Mouse (Mus musculus) CH12.LX (cell line): ENCODE measurements around the gene Zfp93.

Source experiments
- BHLHE40 ChIP-seq: IDR thresholded peaks from 2 replicates; pipeline ENCODE4 v1.6.1; 2011; ENCODE audit warnings: mild to moderate bottlenecking, low read depth, low read length, improper control_type of control experiment
- CTCF ChIP-seq, 2 experiments: IDR thresholded peaks in 1 of 2; conservative IDR thresholded peaks in 1 of 2; 2 replicates each; pipeline ENCODE4 v1.5.1; 2011 to 2012; ENCODE audit warnings: low read depth in 2 of 2, low read length in 2 of 2, improper control_type of control experiment in 1 of 2, inconsistent platforms in 1 of 2, mild to moderate bottlenecking in 1 of 2, moderate library complexity in 1 of 2
- E2F4 ChIP-seq: IDR thresholded peaks from 2 replicates; pipeline ENCODE4 v1.6.1; 2011; ENCODE audit warnings: low read depth, low read length, improper control_type of control experiment; ENCODE audit not compliant: insufficient replicate concordance
- EP300 ChIP-seq: IDR thresholded peaks from 2 replicates; pipeline ENCODE4 v1.6.1; 2011; ENCODE audit warnings: low read length, improper control_type of control experiment
- HCFC1 ChIP-seq: IDR thresholded peaks from 2 replicates; pipeline ENCODE4 v1.6.1; 2012; ENCODE audit warnings: low read depth, mild to moderate bottlenecking, inconsistent platforms, low read length, improper control_type of control experiment
- KAT2A ChIP-seq: IDR thresholded peaks from 2 replicates; pipeline ENCODE4 v1.6.1; 2012; ENCODE audit warnings: low read length, improper control_type of control experiment, inconsistent platforms; ENCODE audit not compliant: insufficient replicate concordance
- MAFK ChIP-seq: IDR thresholded peaks from 2 replicates; pipeline ENCODE4 v1.6.1; 2011; ENCODE audit warnings: low read length, improper control_type of control experiment; ENCODE audit not compliant: insufficient replicate concordance
- MAX ChIP-seq: IDR thresholded peaks from 2 replicates; pipeline ENCODE4 v1.6.1; 2011; ENCODE audit warnings: low read length, improper control_type of control experiment
- POLR2A ChIP-seq: IDR thresholded peaks from 2 replicates; pipeline ENCODE4 v1.6.1; 2011; ENCODE audit warnings: low read depth, mild to moderate bottlenecking, improper control_type of control experiment, low read length
- RAD21 ChIP-seq: IDR thresholded peaks from 2 replicates; pipeline ENCODE4 v1.6.1; 2011; ENCODE audit warnings: low read depth, mild to moderate bottlenecking, low read length, improper control_type of control experiment, moderate library complexity
- USF1 ChIP-seq: IDR thresholded peaks from 2 replicates; pipeline ENCODE4 v1.6.1; 2014; ENCODE audit warnings: low read depth, mild to moderate bottlenecking, inconsistent platforms, low read length, improper control_type of control experiment
- USF2 ChIP-seq: conservative IDR thresholded peaks from 2 replicates; pipeline ENCODE4 v1.6.1; 2011; ENCODE audit warnings: low read depth, low read length, improper control_type of control experiment
- ZNF384 ChIP-seq: IDR thresholded peaks from 2 replicates; pipeline ENCODE4 v1.6.1; 2012; ENCODE audit warnings: low read depth, low read length, improper control_type of control experiment, inconsistent platforms

DNA sequence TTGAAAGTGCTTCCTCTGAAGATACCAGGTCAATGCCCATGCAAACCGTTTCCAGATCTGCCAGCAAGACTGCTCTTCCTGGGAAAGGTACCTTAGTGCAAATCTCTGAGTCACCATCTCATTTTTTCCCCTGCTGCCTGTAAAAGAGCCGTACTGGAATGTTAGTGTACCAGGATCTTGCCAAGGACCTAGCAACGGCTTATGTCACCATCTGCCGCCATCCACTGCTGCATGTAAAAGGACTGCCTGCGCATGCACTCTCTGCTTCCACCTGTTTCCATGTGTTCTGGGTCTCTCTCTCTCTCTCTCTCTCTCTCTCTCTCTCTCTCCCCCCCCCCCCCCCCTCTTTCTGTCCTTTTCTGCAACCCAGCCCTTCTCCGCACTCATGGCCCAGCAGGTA is 18.3 kb downstream of the Zfp93 start:
- TF ChIP-seq POLR2A = no peak
- TF ChIP-seq BHLHE40 = no peak
- TF ChIP-seq EP300 = no peak
- TF ChIP-seq USF2 = no peak
- TF ChIP-seq E2F4 = no peak
- TF ChIP-seq MAX = no peak
- TF ChIP-seq ZNF384 = no peak
- no peak for TF ChIP-seq CTCF (conservative IDR thresholded peaks at IDR 0.05 in 1 of 2, IDR thresholded peaks at IDR 0.05 in 1 of 2; ENCODE audit: low read depth in 2 of 2, low read length in 2 of 2)
- no peak for TF ChIP-seq KAT2A
- TF ChIP-seq HCFC1 = no peak
- no peak for TF ChIP-seq RAD21
- TF ChIP-seq MAFK = no peak
- no peak for TF ChIP-seq USF1
